Mouse (Mus musculus): ENCODE results near the gene Tmbim1. TPM values are rescaled to one million over a fixed set of nuclear protein-coding genes. Genes with fewer than 3 reads are reported as not detected.
"Not testable (repeated sequence)": the region's sequence is repeated elsewhere in the genome, so short reads cannot be mapped to it uniquely, and the experiment has no call there.

The Tmbim1 gene
- polyA plus RNA-seq, 1 experiment from 2014 or later, result 10.5 TPM

- Histone ChIP-seq H3K4me3 (ENCODE audit: low read depth, low read length) (no peak overlapping the region), H3K36me3 (replicated peaks; ENCODE audit: control insufficient read depth, insufficient read depth, low read depth, low read length) (no peaks in the 10 kb centered on the region), H3K9ac (replicated peaks; ENCODE audit: low read length) (no peak overlapping the region), H3K4me2 (ENCODE audit: low read depth, low read length) (no peak overlapping the region), H3K9me3 (replicated peaks; ENCODE audit: control insufficient read depth, low read length) (no peaks in the 10 kb centered on the region), H3K27me3 (ENCODE audit: control insufficient read depth, insufficient read depth, low read length) (no peaks in the 10 kb centered on the region), H3K4me1 (ENCODE audit: control insufficient read depth, insufficient read depth, low read length) (peaks cover 13% of the 10 kb centered on the region), H3K27ac (replicated peaks; ENCODE audit: low read depth, low read length) (no peak overlapping the region)
- 86% methylated on average over 11 of the region's 11 CpGs for WGBS
- DNase-seq (ENCODE audit: low spot score) (no peak), ATAC-seq (replicated peaks; ENCODE audit: insufficient number of reproducible peaks, low FRiP score, low TSS enrichment, low read depth) (no peak)
Observed at GRCm38 (mm10) chr1:74292331-74293020, 12.9 kb downstream of the Tmbim1 start.

- DNase-seq (ENCODE audit: low spot score), result no peak
- Histone ChIP-seq H3K4me2 (ENCODE audit: low read depth, low read length) (no peak overlapping the region), H3K27ac (replicated peaks; ENCODE audit: low read depth, low read length) (no peak overlapping the region), H3K9ac (replicated peaks; ENCODE audit: low read length) (no peak overlapping the region), H3K4me3 (ENCODE audit: low read depth, low read length) (no peak overlapping the region), H3K9me3 (replicated peaks; ENCODE audit: control insufficient read depth, low read length) (no peaks in the 10 kb centered on the region), H3K36me3 (replicated peaks; ENCODE audit: control insufficient read depth, insufficient read depth, low read depth, low read length) (no peaks in the 10 kb centered on the region), H3K4me1 (ENCODE audit: control insufficient read depth, insufficient read depth, low read length) (peaks cover 3% of the 10 kb centered on the region; the same call in 1 of the 2 replicates), H3K27me3 (ENCODE audit: control insufficient read depth, insufficient read depth, low read length) (no peaks in the 10 kb centered on the region)
- ATAC-seq (replicated peaks; ENCODE audit: insufficient number of reproducible peaks, low FRiP score, low TSS enrichment, low read depth), result no peak
- 95% methylated on average over 5 of the region's 5 CpGs for WGBS
Observed at GRCm38 (mm10) chr1:74290141-74290540, 15.3 kb downstream of the Tmbim1 start.

- Histone ChIP-seq H3K4me2 (ENCODE audit: low read depth, low read length) (no peak overlapping the region), H3K27ac (replicated peaks; ENCODE audit: low read depth, low read length) (no peak overlapping the region), H3K36me3 (replicated peaks; ENCODE audit: control insufficient read depth, insufficient read depth, low read depth, low read length) (no peaks in the 10 kb centered on the region), H3K4me1 (ENCODE audit: control insufficient read depth, insufficient read depth, low read length) (peaks cover 3% of the 10 kb centered on the region; the same call in 1 of the 2 replicates), H3K9ac (replicated peaks; ENCODE audit: low read length) (no peak overlapping the region), H3K9me3 (replicated peaks; ENCODE audit: control insufficient read depth, low read length) (no peaks in the 10 kb centered on the region), H3K27me3 (ENCODE audit: control insufficient read depth, insufficient read depth, low read length) (no peaks in the 10 kb centered on the region), H3K4me3 (ENCODE audit: low read depth, low read length) (no peak overlapping the region)
- 90% methylated on average over 2 of the region's 2 CpGs for WGBS
- DNase-seq (ENCODE audit: low spot score) (no peak), ATAC-seq (replicated peaks; ENCODE audit: insufficient number of reproducible peaks, low FRiP score, low TSS enrichment, low read depth) (no peak)
Observed at GRCm38 (mm10) chr1:74289740-74290139, 15.7 kb downstream of the Tmbim1 start.

- H3K9me3 ChIP-seq (replicated peaks; ENCODE audit: control insufficient read depth, low read length), result no peaks in the 10 kb centered on the region
- no peaks in the 10 kb centered on the region for H3K36me3 ChIP-seq (replicated peaks; ENCODE audit: control insufficient read depth, insufficient read depth, low read depth, low read length)
- no peak overlapping the region for H3K9ac ChIP-seq (replicated peaks; ENCODE audit: low read length)
- no peak for DNase-seq (ENCODE audit: low spot score)
- H3K27me3 ChIP-seq (ENCODE audit: control insufficient read depth, insufficient read depth, low read length), result no peaks in the 10 kb centered on the region
- peaks cover 3% of the 10 kb centered on the region; the same call in 1 of the 2 replicates for H3K4me1 ChIP-seq (ENCODE audit: control insufficient read depth, insufficient read depth, low read length)
- H3K4me2 ChIP-seq (ENCODE audit: low read depth, low read length), result no peak overlapping the region
- ATAC-seq (replicated peaks; ENCODE audit: insufficient number of reproducible peaks, low FRiP score, low TSS enrichment, low read depth), result no peak
- 89% methylated on average over 9 of the region's 9 CpGs for WGBS
- H3K27ac ChIP-seq (replicated peaks; ENCODE audit: low read depth, low read length), result no peak overlapping the region
- H3K4me3 ChIP-seq (ENCODE audit: low read depth, low read length), result no peak overlapping the region
Observed at GRCm38 (mm10) chr1:74289248-74289647, 16.2 kb downstream of the Tmbim1 start.

GRCm38 (mm10) chr1:74288327-74288726, 17.1 kb downstream of the Tmbim1 start:
- ATAC-seq (replicated peaks; ENCODE audit: insufficient number of reproducible peaks, low FRiP score, low TSS enrichment, low read depth) (no peak), DNase-seq (ENCODE audit: low spot score) (no peak)
- H3K36me3 ChIP-seq (replicated peaks; ENCODE audit: control insufficient read depth, insufficient read depth, low read depth, low read length), result no peaks in the 10 kb centered on the region
- no peak overlapping the region for H3K27ac ChIP-seq (replicated peaks; ENCODE audit: low read depth, low read length)
- H3K9me3 ChIP-seq (replicated peaks; ENCODE audit: control insufficient read depth, low read length), result no peaks in the 10 kb centered on the region
- no peak overlapping the region for H3K4me2 ChIP-seq (ENCODE audit: low read depth, low read length)
- no peaks in the 10 kb centered on the region for H3K27me3 ChIP-seq (ENCODE audit: control insufficient read depth, insufficient read depth, low read length)
- 76% methylated on average over 4 of the region's 4 CpGs for WGBS
- peaks cover 3% of the 10 kb centered on the region; the same call in 1 of the 2 replicates for H3K4me1 ChIP-seq (ENCODE audit: control insufficient read depth, insufficient read depth, low read length)
- H3K9ac ChIP-seq (replicated peaks; ENCODE audit: low read length), result no peak overlapping the region
- no peak overlapping the region for H3K4me3 ChIP-seq (ENCODE audit: low read depth, low read length)

- not testable (repeated sequence) for DNase-seq (ENCODE audit: low spot score); H3K4me2 ChIP-seq (ENCODE audit: low read depth, low read length); H3K9ac ChIP-seq (replicated peaks; ENCODE audit: low read length); H3K27me3 ChIP-seq (ENCODE audit: control insufficient read depth, insufficient read depth, low read length); H3K9me3 ChIP-seq (replicated peaks; ENCODE audit: control insufficient read depth, low read length); H3K4me3 ChIP-seq (ENCODE audit: low read depth, low read length); H3K36me3 ChIP-seq (replicated peaks; ENCODE audit: control insufficient read depth, insufficient read depth, low read depth, low read length); ATAC-seq (replicated peaks; ENCODE audit: insufficient number of reproducible peaks, low FRiP score, low TSS enrichment, low read depth); H3K27ac ChIP-seq (replicated peaks; ENCODE audit: low read depth, low read length); H3K4me1 ChIP-seq (ENCODE audit: control insufficient read depth, insufficient read depth, low read length)
- 60% methylated on average over 15 of the region's 17 CpGs for WGBS
Observed at GRCm38 (mm10) chr1:74286869-74287607, 18.4 kb downstream of the Tmbim1 start.

GRCm38 (mm10) chr1:74285212-74286010, 20.0 kb downstream of the Tmbim1 start:
- WGBS, result 6% methylated on average over 23 of the region's 23 CpGs
- H3K27ac ChIP-seq (replicated peaks; ENCODE audit: low read depth, low read length), result 0 out of 2 replicates have a peak overlapping the region, but pooled peaks have one; percentile 5
- ATAC-seq (replicated peaks; ENCODE audit: insufficient number of reproducible peaks, low FRiP score, low TSS enrichment, low read depth), result no peak

More at GRCm38 (mm10) chr1:74285212-74286010, 20.0 kb downstream of the Tmbim1 start:
- Histone ChIP-seq H3K4me3 (ENCODE audit: low read depth, low read length) (peak overlapping the region; percentile 72), H3K4me1 (ENCODE audit: control insufficient read depth, insufficient read depth, low read length) (peaks cover 3% of the 10 kb centered on the region; the same call in 1 of the 2 replicates), H3K4me2 (ENCODE audit: low read depth, low read length) (peak overlapping the region; percentile 67), H3K9ac (replicated peaks; ENCODE audit: low read length) (peak overlapping the region; percentile 54), H3K9me3 (replicated peaks; ENCODE audit: control insufficient read depth, low read length) (no peaks in the 10 kb centered on the region), H3K27me3 (ENCODE audit: control insufficient read depth, insufficient read depth, low read length) (no peaks in the 10 kb centered on the region), H3K36me3 (replicated peaks; ENCODE audit: control insufficient read depth, insufficient read depth, low read depth, low read length) (peaks cover 15% of the 10 kb centered on the region)
- DNase-seq (ENCODE audit: low spot score), result peak; percentile 15
